Mouse (Mus musculus) embryonic fibroblast, embryonic 13.5 days (primary cell): ENCODE results near the gene Cyb5r1. TPM values are rescaled to one million over a fixed set of nuclear protein-coding genes. Genes with fewer than 3 reads are reported as not detected.

Experiments used
- H3K27ac ChIP-seq: 2 replicates; pipeline ENCODE4 v1.5.1; 2012; ENCODE audit warnings: low read length, control low read depth, inconsistent platforms; ENCODE audit not compliant: insufficient read depth
- H3K4me1 ChIP-seq: 2 replicates; pipeline ENCODE4 v1.6.1; 2011; ENCODE audit warnings: low read length; ENCODE audit not compliant: control insufficient read depth, insufficient read depth
- H3K4me3 ChIP-seq: 2 replicates; pipeline ENCODE4 v1.5.1; 2011; ENCODE audit warnings: mild to moderate bottlenecking, control low read depth, low read length; ENCODE audit not compliant: insufficient read depth
- CTCF ChIP-seq: IDR thresholded peaks from 2 replicates; pipeline ENCODE4 v1.5.1; 2011; ENCODE audit warnings: mild to moderate bottlenecking, control low read depth, low read length, moderate library complexity, borderline replicate concordance; ENCODE audit not compliant: insufficient read depth
- POLR2A ChIP-seq: IDR thresholded peaks from 2 replicates; pipeline ENCODE4 v1.6.1; 2011; ENCODE audit warnings: low read depth, mild to moderate bottlenecking, control low read depth, low read length, moderate library complexity
- polyA plus RNA-seq: library from polyadenylated mRNA; stranded (reverse); fragments of >200 nt; gene quantifications from 2 replicates; pipeline ENCODE4 v1.2.4, GENCODE M21; 2011; ENCODE audit warnings: low read depth; ENCODE audit not compliant: missing spikeins, insufficient read length

The Cyb5r1 gene
- polyA plus RNA-seq, 1 experiment: 158 TPM

- no peak overlapping the region for H3K4me3 ChIP-seq
- H3K4me1 ChIP-seq: peaks cover 11% of the 10 kb centered on the region
- no peak for TF ChIP-seq CTCF
- TF ChIP-seq POLR2A: no peak
- H3K27ac ChIP-seq: no peak overlapping the region
Measured at GRCm38 (mm10) chr1:134411706-134412629, 6.6 kb downstream of the Cyb5r1 start.

GRCm38 (mm10) chr1:134414038-134414437 is 8.7 kb downstream of the Cyb5r1 start:
- H3K4me1 ChIP-seq: peaks cover 19% of the 10 kb centered on the region
- peak overlapping the region; percentile 95 for H3K27ac ChIP-seq
- TF ChIP-seq POLR2A: peak; percentile 41; the same call in 1 of the 2 replicates
- no peak for TF ChIP-seq CTCF
- H3K4me3 ChIP-seq: no peak overlapping the region

DNA sequence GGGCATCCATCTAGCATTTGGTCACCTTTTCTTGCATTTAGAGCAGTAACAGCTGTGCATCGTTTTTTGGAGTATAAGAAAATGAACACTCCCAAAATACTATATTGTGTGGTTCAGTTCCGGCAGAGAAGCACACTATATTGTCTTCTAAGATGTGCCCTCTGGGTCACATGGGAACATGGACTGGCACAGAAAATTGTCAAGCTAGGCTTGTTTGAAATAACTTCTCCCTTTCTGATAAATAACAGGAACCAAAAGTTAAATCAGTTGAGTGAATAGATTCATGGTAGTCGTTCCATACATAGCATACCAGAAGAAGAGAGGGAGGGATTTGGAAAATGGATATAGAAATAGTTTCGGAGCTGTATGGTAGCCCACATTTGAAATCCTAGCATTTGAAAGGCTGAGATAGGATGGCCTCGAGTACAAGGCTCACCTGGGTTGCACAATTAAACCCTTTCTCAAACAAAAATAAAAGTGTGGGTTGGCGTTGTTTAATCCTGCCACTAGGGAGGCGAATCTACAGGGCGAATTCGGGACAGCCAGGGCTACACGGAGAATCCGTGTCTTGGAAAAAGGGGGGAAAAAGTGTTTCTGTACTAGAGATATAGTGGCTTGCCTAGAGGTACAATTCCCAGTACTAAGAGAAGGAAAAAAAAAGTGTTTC is 9.3 kb downstream of the Cyb5r1 start:
- peaks cover 25% of the 10 kb centered on the region for H3K4me1 ChIP-seq
- H3K4me3 ChIP-seq: peak overlapping the region; percentile 14
- no peak for TF ChIP-seq POLR2A
- TF ChIP-seq CTCF: no peak
- H3K27ac ChIP-seq: peak overlapping the region; percentile 95

DNA sequence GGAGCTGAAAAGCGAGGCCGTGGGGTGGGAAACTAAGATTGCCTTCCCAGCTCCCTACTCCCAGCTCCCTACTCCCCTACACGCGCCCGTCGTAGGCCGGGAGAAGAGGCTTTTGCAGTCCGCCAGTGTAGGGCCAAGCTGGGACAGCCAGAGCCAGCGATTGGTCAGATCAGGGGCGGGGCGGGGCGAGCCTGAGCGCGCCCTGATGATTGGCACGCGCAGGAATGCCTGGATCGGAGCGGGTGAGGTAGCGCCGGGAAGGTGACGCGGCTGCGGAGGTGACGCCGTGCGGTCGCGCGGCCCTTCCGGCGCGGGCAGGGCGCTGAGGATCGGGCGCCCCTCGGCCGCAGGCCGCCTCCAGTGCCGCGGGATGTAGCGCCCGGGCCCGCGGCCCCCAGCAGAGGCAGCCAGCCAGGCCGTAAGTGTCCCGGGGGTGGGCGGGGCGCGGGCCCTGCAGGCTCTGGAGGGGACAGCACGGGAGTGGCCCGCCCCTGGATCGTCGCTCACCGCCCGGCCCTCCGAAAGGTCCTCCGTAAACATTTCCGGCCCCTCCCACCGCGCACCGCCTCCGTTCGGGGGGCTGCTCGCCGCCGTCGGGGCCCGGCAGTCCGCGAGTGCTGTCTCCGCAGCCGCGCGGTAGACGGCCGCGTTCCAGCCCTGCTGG is 9.9 kb downstream of the Cyb5r1 start, which contains the start of gene Adipor1:
Gene Adipor1 (plus strand): TSS at position 211 of the 664 bp plus-strand sequence.
- H3K4me1 ChIP-seq: peaks cover 31% of the 10 kb centered on the region
- TF ChIP-seq CTCF (no peak), POLR2A (peak; percentile 86)
- H3K4me3 ChIP-seq: peak within 1 kb of the TSS; percentile 91
- H3K27ac ChIP-seq: peak within 1 kb of the TSS; percentile 95

DNA sequence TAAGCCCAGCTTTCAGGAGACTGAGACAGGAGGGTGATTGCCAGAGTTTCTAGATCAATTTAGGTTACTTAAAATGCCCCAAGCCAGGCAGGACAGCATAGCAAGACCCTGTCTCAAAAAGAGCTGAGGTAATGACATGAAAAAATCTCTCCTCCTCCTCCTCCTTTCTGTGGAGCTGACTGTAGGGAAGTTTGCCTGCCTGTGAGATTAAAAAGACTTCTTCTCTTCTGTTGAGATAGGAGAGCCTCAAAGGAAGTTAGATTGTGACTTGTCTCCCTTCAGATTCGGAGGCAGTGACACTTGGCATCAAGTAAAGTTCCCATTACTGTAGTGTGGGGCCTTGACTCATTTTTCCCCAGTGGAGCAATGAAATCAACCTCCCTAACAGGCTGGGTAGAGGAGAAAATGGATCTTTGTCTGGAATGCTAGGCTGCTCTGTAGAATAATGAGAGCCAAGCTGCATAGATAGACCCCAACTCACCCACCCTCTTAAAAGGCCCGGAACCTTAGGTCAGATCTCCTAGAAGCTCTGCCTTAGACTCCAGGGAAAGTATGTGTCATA is 13.1 kb downstream of the Cyb5r1 start:
- peak overlapping the region; percentile 68 for H3K27ac ChIP-seq
- H3K4me1 ChIP-seq: peaks cover 32% of the 10 kb centered on the region

DNA sequence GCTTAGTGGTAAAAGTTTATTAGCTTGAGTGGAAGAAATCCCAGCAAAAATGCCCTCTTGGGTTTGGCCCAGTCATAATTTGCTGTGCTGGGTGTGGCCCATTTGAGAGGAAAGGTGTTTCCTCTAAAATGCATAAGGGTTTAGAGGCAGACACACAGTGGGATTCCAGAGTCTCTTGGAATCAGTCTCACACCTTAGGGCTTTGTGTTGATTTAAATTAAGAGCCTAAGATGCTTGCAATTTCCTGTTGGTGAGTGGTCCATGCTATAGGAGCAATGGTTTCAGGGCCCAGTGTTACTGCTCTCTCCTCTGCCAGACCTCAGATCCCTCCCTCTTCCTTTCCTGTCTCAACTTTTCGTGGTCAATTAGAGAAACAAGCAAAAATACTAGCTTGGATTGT is 13.8 kb downstream of the Cyb5r1 start:
- peak overlapping the region; percentile 68 for H3K27ac ChIP-seq
- H3K4me3 ChIP-seq: no peak overlapping the region
- peaks cover 31% of the 10 kb centered on the region for H3K4me1 ChIP-seq
- TF ChIP-seq POLR2A (no peak), CTCF (no peak)

More for the DNA sequence above, 13.1 kb downstream of the Cyb5r1 start:
- no peak overlapping the region for H3K4me3 ChIP-seq
- TF ChIP-seq CTCF: no peak
- TF ChIP-seq POLR2A: no peak

GRCm38 (mm10) chr1:134419751-134420458 is 14.5 kb downstream of the Cyb5r1 start:
- H3K27ac ChIP-seq: peak overlapping the region; percentile 68
- H3K4me3 ChIP-seq: no peak overlapping the region
- TF ChIP-seq POLR2A: no peak
- TF ChIP-seq CTCF: no peak

GRCm38 (mm10) chr1:134423911-134424310 is 18.6 kb downstream of the Cyb5r1 start:
- Histone ChIP-seq H3K4me3 (no peak overlapping the region), H3K27ac (no peak overlapping the region), H3K4me1 (peaks cover 14% of the 10 kb centered on the region)
- TF ChIP-seq CTCF: no peak

More at GRCm38 (mm10) chr1:134419751-134420458, 14.5 kb downstream of the Cyb5r1 start:
- H3K4me1 ChIP-seq: peaks cover 27% of the 10 kb centered on the region

DNA sequence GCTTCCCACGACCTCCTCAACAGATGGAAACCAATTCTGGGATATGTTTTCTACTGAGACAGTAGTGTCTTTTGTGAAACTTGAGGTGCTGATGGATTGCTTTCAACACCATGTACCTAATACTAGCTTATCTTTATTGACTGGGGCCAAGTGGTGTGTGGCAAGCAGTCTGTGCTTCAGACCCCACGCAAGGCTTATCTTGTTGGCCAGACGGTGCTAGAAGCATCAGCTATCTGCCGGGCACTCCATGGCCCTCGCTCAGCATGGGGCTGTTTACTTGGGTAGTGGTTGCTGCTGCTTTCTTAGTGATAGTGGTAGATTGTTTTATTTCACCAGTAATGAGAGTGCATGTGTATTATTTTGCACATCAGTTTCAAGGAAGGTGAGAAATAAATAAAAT is 20.9 kb downstream of the Cyb5r1 start:
- no peak overlapping the region for H3K27ac ChIP-seq
- H3K4me3 ChIP-seq: no peak overlapping the region
- TF ChIP-seq POLR2A (no peak), CTCF (no peak)
- H3K4me1 ChIP-seq: no peaks in the 10 kb centered on the region
